Mouse (Mus musculus): ENCODE measurements around the gene Pcid2.

- TF ChIP-seq POLR2A (IDR thresholded peaks at IDR 0.05; ENCODE audit: low read depth, low read length), result peak; percentile 37; the same call in 1 of the 2 replicates
- TF ChIP-seq CTCF (IDR thresholded peaks at IDR 0.05; ENCODE audit: extremely low read depth, insufficient read depth, insufficient read length, insufficient replicate concordance), result no peak
Measured at GRCm38 (mm10) chr8:13104691-13105086, 570 bp downstream of the Pcid2 start.
